Mouse (Mus musculus) thymus, postnatal 0 days (tissue): ENCODE measurements around the gene Lhx3. TPM values are rescaled to one million over a fixed set of nuclear protein-coding genes. Genes with fewer than 3 reads are reported as not detected.

Source experiments
- DNase-seq: peaks from one replicate; pipeline ENCODE4 v3.0.0-alpha.2; 2015; ENCODE audit warnings: low spot score
- polyA plus RNA-seq: library from polyadenylated mRNA; unstranded; fragments of >200 nt; fragmentation: Nextera tagmentation; extraction: Ambion mirVana; gene quantifications from 2 replicates; pipeline ENCODE4 v1.2.1, GENCODE M21; 2015

Gene Lhx3
- polyA plus RNA-seq, 1 experiment from 2014 or later, result 0.17 TPM

DNA sequence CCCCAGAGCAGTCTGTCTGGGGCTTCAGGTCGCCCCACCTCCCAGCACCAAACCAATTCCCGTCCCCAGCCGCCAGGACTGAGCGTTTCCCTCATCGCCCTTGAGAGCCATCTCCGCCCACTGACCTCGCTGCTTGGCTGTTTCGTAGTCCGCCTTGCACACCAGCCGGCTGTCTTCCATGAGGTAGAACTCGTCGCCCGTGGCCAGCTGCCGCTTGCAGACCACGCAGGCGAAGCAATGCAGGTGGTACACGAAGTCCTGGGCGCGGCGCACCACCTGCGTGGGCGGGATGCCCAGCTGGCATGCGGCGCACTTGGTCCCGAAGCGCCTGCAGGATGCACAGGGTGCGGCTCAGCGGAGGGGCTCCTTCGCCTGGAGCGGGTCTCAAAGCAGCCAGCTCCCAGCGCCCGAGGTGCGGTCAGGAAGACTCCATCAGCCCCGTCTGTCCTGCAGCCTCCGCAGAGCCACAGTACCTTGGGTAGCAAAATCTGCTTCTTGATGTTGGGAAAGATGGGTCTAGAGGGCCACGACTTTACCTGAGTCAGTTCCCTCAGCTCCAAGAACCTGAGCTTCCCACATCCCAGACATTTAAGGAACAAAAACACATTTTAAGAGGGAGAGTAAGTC lies 5.1 kb downstream of the Lhx3 start:
- DNase-seq, result no peak

DNA sequence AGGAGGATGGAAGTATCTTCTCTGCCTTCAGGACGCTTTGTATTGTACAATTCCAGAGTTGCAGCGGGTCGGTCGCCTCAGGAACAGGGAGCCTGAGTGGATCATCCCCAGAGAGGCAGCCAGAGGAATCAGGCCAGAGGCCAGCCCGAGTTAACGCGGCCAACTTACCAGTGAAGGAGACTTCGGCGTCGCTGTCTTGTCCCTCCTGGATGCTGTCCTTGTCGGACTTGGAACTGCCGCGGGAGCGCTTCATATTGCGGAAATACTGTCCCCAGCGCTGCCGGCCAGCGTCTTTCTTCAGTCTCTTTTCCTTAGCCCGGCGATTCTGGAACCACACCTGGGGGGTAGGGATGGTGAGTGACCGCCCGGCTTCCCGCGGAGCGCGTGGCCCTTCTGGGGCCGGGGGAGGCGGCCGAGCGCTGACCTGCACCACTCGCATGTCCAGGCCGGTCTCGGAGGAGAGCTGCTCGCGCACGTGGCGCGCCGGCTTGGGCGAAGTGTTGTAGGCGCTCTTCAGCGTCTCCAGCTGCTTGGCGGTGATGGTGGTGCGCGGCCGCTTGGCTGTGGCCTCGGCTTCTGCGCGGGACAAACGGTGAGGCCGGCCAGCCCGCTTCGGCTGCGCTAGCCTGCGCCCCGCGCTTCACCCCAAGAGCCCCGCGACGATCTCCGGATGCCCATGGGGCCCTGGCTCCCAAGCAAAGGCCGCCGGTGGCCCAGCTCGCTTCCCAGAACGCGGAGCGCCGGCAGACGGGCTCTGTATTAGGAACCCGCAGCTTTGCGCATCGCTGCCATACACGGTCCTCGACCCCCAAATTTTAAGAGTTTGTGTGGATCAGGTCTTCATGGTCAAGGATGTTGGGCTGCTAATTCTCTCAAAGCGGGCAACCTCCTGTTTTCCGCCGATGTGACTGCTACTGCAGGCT lies 5.9 kb downstream of the Lhx3 start:
- no peak for DNase-seq

DNA sequence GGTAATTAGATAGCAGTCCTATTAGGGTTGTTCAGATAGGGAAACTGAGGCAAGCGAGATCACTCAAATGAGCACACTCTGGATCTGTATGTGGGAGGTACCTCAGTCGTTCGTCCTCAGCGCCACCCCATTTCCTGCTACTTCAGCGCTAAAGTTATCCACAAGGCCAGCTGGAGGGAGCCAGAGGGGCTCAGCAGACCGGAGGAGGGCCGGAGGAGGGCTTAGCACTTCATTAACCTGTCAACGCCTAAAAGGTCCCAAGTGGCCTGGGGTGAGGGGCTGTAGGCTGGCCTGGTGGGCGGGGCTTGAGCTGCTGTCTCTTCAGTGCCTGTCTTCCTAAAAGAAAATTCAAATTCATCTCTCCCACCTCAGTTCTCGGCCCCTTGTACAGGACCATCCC lies 9.6 kb downstream of the Lhx3 start:
- DNase-seq, result no peak

DNA sequence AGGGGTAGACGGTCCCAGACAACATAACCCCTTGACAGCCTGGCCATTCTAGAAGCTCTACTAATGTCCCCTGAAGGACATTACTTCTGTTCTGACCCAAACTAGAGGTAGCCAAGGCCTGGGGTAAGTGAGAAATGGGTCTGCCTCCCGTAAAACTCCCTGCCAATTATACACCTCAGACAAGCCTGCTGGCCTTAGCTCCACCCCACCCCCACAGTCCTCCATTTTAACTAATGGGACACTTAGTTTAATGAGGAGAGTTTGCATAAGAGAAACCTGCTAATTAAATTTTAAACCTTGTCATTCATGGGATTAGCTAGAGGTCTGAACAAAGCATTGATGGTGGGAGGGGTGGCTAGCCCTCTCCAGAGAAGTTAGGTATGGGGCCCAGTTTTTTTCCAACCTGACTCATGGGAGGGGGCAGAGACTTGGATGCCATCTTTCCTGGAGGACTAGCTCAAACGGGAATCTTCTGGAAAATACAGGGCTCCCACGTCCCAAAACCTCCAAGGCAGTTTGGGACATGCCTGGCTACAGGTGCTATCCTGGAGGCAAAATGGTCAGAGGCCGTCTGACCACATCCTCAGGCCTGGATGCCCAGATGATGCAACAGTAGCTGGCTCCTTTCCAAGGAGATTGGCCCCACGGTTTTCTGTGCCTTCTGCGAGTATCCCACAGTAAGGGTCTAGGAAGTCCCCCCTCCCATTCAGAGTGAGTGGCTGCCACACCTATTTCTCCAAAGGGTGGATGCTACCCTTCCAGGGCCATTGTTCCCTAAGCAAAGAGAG lies 13.3 kb downstream of the Lhx3 start:
- DNase-seq, result no peak

DNA sequence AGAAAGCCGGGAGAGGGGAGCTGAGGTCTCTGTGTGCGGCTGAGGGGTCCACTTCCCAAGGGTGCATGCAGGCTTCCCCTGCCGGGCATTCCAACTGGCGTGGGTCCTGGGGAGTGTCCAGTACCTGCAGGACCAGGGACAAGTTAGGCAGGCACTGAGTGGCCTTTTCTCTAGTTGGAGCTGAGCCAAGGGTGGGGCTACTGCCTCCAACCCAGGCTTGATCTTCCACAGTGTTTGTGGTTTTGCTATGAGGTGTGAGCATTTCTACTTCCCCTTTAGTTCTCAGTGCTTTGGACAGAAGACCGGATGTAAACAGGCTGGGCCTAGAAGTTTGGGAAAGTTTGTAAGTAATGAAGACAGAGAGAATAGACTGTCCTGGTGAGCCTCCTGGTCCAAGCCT lies 19.6 kb downstream of the Lhx3 start:
- DNase-seq, result no peak

DNA sequence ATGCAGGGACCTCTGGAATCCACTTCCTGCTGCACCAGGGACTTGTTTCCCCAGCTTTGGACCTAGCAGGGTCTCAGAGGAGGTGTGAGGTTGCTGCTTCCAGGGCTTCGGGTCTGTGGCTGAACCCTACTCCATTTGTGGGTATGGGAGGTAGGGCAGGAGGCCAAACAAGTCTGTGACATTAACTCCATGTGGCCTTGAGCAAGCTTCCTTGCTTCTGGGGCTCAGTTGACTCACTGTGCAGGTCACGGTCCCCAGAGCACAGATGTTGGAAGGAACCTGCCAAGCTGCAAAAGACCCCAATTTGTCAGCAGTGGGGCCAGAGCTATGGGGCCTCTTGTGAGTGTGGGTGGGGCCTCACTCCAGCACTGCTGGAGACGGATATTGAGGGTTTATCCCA lies 23.7 kb downstream of the Lhx3 start:
- DNase-seq, result no peak

DNA sequence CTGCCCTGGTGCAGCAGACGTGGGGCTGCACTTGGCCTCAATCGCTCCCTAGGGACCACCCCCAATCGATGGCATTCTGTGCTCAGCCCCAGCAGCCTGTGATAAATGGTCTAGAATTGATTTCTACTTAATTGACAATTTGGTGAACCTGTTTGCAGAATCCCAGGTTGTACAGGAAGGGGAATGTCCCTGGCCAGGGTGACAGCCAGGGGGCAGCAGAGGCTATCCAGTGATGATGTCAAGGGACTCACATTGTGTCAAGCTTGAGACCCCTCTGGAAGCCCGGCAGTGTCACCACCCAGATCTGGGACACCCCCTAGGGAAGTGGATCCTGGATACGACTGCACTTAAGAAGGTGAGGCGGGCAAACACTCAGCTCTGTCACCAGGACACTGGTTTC lies 25.4 kb downstream of the Lhx3 start:
- peak; percentile 65 for DNase-seq

DNA sequence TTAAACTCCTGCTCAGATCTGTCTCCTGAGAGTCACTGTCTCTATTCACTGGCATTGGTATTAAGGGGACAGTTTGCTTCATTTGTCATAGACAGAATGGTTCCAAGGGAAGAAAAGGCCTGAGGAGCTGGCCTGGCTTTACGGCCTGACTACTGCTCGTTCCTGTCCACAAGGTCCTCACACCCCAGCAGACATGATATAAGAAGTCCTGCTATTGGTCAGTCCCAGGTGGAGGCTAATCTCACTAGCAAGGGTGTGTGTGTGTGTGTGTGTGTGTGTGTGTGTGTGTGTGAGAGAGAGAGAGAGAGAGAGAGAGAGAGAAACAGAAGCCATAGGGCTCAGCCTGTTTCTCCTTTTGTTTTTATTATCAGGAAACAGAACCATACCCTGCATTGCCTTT lies 30.9 kb downstream of the Lhx3 start:
- no peak for DNase-seq

DNA sequence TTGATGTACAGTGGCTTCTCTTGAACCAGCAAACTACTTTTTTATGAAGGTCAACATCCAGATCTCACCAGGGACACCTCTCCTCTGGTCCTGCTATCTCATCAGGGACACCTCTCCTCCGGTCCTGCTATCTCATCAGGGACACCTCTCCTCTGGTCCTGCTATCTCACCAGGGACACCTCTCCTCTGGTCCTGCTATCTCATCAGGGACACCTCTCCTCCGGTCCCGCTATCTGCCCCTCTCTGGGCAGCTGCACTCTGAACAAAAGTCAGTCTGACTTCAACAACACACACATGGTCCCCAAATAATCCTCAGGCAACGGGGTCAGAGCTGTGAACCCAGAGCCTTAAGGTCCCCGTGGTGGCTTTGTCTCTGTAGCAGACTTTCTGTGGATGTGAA lies 31.4 kb downstream of the Lhx3 start:
- DNase-seq, result no peak

DNA sequence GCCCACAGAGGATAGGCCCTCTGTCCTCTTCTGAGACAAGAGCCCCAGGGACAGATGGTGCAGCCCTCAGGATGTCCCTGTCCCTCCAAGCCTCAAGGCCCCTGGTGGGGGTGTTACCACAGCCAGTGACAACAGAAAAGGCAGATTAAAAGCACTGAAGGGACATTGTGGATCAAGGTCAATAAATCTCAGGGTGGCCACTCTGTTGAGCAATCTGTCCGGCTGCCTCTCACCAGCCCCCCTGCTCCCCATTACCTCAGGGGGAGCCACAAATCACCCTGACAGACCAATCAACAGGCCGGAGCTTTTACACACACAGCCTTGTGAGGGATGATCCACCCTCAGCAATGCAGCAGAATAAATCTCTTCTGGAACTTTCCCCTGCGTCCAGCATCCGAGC lies 32.9 kb downstream of the Lhx3 start:
- no peak for DNase-seq

DNA sequence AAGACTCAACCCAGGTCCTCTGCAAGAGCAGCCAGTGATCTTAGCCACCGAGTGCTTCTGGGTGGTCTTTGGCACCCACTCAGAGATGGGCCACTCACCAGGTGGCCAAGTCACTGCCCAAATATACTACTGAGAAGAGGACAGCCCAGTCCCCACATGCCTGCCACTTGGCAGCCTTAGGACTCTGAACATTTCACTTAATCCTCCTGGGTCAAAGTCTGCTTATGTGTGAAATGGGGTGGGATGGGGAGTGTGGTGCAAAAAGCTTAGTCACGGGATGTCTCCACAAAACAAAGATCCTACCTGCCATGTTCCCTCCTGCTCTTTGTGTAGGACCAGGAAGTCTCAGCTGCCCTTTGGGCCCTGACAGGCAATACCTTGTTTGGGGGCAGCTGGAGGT lies 35.9 kb downstream of the Lhx3 start:
- no peak for DNase-seq

DNA sequence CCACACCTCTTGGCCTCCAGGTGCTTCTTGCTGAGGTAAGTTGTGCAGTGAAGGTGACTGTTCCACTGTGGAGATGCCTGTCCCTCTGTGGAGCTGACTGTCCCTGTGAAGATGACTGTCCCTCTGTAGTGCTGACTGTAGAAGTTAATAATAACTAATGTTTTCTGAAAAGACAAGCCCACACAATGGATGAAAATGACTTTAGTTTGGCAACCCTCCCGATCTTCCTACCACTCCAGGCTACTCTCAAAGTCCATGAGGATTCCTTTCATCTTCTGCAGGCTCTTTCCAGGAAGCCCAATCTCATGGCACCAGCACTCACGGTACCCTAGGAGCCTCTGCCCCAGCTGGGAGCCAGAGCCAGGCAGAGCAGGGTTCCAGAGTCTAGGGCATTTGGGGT lies 37.7 kb downstream of the Lhx3 start:
- no peak for DNase-seq

DNA sequence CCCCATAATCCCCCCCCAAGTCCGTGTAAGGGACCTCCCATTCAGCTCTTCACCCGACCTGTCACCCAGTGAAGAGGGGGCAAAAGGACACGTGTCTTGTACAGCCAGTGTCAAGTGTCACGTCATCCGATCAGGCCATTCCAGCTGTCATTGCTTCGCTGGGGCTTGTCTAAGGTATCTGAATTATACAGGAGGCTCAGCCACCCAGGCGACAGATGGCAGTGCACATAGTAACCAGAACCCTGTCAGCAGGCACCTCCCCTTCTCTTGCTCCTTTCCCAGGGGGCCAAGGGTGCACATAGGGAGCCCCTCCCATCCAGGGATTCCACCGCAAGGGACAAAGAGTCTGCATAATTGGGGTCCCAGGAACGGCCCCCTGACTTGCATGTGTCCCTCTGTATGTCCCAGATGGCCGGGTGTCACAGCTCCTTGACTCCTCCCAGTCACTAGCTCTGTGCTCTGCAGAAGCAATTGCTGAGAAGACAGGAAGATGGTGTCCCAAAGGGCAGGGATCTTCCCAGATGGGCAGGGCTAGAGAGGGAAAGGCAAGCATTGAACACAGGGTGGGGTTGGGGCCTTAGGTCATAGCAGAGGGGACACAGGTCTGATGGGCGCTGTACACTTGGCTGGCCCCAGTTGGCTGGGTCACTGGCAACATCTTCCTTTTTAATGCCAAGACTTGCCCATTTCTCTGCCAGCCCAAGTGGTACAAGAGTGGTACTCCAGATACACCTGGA lies 39.1 kb downstream of the Lhx3 start:
- DNase-seq, result no peak

DNA sequence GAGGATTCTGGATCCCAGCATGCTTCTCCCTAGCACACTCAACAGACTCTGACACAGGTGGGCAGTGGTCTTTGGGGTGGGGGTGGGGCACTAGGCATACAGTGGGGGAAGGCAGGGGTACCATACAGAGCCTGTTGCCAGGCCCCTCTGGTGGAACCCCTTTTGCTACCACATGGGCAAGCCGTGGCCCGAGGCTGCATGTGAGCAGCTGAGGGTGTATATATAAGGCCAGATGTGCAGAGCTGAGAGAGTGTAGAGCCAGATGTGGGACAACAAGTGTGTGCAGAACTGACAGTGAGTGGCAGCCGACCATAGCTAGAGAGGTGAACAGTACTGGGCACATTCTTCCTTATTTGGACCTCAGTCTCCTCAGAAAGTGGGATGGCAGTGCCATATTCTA lies 41.2 kb downstream of the Lhx3 start:
- DNase-seq, result no peak

DNA sequence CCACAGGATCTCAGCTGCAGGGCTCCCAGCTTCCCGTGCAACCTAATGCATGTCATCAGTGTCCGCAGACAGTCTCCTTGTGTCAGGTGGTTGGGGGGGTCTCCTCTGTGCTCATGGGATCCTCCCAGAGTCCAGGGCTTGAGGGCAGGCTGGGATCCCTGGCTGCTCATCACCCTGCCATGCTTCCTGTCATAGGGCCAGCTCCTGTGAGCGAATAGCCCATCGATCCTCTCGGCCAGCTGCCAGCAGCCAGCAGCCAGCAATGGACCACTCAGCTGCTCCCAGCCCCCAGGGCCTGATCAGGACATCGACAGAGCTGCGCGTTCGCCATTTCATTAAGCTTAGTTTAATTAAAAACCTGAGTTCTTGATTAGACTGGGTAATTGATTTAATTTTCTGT lies 50.0 kb downstream of the Lhx3 start:
- DNase-seq, result no peak

DNA sequence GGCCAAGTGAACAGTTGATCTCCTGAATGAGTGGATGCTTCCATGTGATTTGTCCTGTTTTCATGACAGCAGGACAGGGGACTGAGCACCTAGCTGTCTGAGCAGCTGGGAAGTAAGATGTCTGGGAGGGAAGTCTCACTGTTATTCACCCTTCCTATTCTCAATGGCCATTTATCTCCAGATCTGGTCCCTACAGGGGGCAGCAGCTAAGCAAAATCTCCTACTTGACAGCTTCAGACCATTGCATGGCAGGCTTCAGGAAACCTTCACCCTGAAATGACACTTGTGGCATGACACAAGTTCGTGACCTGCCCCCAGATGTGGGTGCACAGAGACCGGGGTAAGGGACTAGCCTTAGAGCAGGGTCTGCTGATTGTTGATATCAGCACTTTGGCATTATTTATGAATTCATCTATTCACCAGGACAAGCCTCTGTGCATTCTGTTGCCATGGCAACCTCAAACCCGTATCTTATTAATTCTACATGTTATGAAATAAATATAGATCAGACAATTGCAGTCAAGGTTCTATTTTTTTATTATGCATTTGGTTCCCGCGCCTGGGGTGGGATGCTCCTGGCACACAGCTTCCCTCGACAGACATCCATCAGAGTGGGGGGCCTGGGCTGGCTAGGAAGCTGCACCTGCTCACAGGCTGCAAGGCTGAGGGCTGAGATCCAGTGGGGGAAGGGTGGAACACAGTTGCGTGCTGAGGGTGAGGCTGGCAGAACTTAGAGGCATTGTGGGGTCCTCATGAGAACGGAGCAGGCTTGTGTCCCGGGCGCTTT lies 51.7 kb downstream of the Lhx3 start:
- no peak for DNase-seq

DNA sequence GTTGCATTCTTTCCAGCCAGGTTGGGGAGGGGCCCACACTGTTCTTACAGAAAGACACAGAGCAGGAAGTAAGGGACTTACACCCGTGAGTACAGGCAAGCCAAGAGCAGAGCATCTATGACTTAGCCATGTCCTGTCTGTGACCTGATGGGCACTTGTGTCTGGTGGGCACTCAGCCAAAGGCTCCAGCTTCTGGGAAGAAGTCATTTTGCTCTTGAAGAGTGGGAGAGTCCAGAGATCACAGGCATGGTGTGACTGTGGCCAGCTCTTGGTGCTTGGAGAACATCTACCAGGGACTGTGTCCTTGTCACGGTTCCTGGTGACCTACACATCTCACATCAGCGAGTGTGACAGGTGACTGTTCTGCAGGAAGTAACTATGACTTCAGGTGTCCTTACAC lies 52.4 kb downstream of the Lhx3 start:
- no peak for DNase-seq

DNA sequence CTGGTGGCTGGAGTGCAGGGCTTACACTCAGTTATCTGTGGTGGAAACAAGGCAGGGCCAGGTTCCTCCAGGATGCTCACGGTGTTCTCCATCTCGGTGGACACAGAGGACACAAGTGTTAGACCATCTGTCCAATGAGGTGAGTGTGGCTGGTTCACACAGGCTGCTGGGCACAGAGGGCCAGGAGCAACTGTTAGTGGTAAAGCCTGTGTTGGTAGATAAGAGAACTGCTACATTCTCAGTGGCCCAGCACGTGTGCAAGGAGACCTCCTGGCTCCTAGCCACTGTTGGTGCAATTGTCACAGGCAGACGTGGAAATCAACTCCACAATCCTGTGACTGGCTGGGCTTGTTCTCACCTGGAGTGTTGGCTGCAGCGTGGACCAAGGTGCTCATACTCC lies 53.5 kb downstream of the Lhx3 start:
- DNase-seq, result no peak

DNA sequence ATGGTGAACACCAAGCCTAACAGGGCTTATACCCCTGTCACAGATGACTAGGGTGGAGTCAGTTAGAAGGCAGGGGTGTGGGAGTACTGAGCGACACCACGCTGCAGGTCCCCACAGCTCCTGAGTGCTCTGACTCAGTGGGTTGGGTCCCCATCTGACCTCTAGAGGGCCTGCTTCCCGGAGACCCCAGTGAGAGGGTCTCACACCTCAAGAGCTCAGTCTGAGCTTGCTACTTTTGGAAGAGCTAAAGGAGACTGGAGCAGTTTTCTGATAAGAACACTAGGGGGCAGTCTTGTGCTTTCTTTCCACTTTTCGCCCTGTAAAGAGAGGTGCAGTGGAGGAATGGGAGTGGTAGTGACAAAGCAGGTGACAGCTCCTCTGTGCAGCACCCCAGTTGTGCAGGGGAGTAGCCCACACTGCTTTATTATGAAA lies 54.2 kb downstream of the Lhx3 start:
- DNase-seq, result peak; percentile 80

DNA sequence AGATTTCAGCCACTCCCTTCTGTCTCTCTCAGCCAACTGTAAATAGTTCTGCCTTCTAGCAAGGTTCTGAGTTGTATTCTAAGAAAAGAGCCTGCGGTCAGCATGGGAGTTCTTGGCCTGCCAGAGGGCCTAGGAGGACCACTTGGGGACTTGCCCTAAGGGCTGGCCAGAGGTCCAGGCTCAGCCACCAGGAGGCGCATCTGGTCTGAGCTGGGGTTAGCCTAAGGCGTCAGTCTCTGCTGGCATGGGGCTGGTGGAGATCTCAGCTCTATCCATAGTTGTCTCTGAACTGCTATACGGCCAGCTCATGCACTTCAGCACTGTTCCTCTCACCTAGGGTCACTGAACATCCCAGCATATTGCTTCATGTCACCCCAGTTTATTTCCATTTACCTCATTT lies 54.8 kb downstream of the Lhx3 start:
- DNase-seq, result no peak
